Mouse (Mus musculus) lung, adult 2 months (tissue): ENCODE results near the gene Hmx1.

Source experiments
- CTCF ChIP-seq: fragments of 200-500 bp; IDR thresholded peaks from 2 replicates; pipeline ENCODE4 v1.5.1; 2011; ENCODE audit warnings: mild to moderate bottlenecking, low read length, control low read depth; ENCODE audit not compliant: insufficient read depth
- POLR2A ChIP-seq: fragments of 200-500 bp; IDR thresholded peaks from 2 replicates; pipeline ENCODE4 v1.6.1; 2011; ENCODE audit warnings: low read depth, mild to moderate bottlenecking, control low read depth, low read length, borderline replicate concordance; ENCODE audit errors: extremely low read depth

DNA sequence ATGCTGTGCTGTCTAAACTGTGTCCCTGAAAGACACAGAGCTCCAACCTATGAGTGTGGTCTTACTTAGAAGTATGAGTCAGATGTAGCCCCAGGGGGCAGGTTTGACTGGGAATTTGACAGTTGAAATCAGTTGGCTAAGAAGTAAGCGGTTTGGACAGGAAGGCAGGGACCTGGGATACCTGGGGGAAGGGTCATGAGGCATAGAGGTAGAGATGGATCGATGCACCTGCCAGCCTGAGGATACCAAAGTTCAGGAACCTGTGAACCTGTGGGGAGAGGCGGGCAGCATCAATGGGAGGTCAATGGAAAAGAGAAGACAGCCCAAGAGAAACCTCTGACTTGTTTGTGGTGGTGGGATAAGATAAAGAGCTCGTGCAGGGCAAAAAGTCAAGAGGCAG, 32.7 kb downstream of the Hmx1 start:
- TF ChIP-seq POLR2A (no peak), CTCF (no peak)
